Mouse (Mus musculus) hindbrain, embryonic 13.5 days (tissue): ENCODE data around the gene Fyttd1. TPM values are rescaled to one million over a fixed set of nuclear protein-coding genes. Genes with fewer than 3 reads are reported as not detected.

Experiments used
- ATAC-seq: fragments of 200-750 bp; cut with Nextera tagmentation; 2 replicates; pipeline ENCODE4 v1.8.0; 2017; ENCODE audit warnings: moderate TSS enrichment; ENCODE audit not compliant: low FRiP score
- H3K27ac ChIP-seq: fragments of 300-500 bp; sonication (generic); 2 replicates; pipeline ENCODE4 v1.5.1; 2015; ENCODE audit warnings: inconsistent platforms, mild to moderate bottlenecking, moderate library complexity
- H3K27me3 ChIP-seq: fragments of 300-500 bp; sonication (generic); 2 replicates; pipeline ENCODE4 v1.6.1; 2015; ENCODE audit warnings: mild to moderate bottlenecking, inconsistent platforms
- H3K36me3 ChIP-seq: fragments of 300-500 bp; sonication (generic); 2 replicates; pipeline ENCODE4 v1.6.1; 2015; ENCODE audit warnings: mild to moderate bottlenecking, inconsistent platforms
- H3K4me1 ChIP-seq: fragments of 300-500 bp; sonication (generic); replicated peaks from 2 replicates; pipeline ENCODE4 v1.6.1; 2015; ENCODE audit warnings: inconsistent platforms
- H3K4me2 ChIP-seq: fragments of 300-500 bp; sonication (generic); 2 replicates; pipeline ENCODE4 v1.6.1; 2015; ENCODE audit warnings: inconsistent platforms, mild to moderate bottlenecking, moderate library complexity
- H3K4me3 ChIP-seq: fragments of 300-500 bp; sonication (generic); 2 replicates; pipeline ENCODE4 v1.5.1; 2015; ENCODE audit warnings: mild to moderate bottlenecking, inconsistent platforms
- H3K9ac ChIP-seq: fragments of 300-500 bp; sonication (generic); 2 replicates; pipeline ENCODE4 v1.6.1; 2015; ENCODE audit warnings: mild to moderate bottlenecking, inconsistent platforms
- H3K9me3 ChIP-seq: fragments of 300-500 bp; sonication (generic); 2 replicates; pipeline ENCODE4 v1.6.1; 2016; ENCODE audit warnings: inconsistent platforms
- WGBS: fragments of 180-500 bp; shearing (Covaris S2); methylation state at CpG from one replicate; pipeline ENCODE4 v1.1.7; 2015; 5-methylcytosine and 5-hydroxymethylcytosine counted together
- polyA plus RNA-seq: library from polyadenylated mRNA; unstranded; fragments of >200 nt; fragmentation: Nextera tagmentation; extraction: Ambion mirVana; gene quantifications from 2 replicates; pipeline ENCODE4 v1.2.1, GENCODE M21; 2015

Fyttd1 gene
- 110 and 119 TPM in 2 replicates for polyA plus RNA-seq

DNA sequence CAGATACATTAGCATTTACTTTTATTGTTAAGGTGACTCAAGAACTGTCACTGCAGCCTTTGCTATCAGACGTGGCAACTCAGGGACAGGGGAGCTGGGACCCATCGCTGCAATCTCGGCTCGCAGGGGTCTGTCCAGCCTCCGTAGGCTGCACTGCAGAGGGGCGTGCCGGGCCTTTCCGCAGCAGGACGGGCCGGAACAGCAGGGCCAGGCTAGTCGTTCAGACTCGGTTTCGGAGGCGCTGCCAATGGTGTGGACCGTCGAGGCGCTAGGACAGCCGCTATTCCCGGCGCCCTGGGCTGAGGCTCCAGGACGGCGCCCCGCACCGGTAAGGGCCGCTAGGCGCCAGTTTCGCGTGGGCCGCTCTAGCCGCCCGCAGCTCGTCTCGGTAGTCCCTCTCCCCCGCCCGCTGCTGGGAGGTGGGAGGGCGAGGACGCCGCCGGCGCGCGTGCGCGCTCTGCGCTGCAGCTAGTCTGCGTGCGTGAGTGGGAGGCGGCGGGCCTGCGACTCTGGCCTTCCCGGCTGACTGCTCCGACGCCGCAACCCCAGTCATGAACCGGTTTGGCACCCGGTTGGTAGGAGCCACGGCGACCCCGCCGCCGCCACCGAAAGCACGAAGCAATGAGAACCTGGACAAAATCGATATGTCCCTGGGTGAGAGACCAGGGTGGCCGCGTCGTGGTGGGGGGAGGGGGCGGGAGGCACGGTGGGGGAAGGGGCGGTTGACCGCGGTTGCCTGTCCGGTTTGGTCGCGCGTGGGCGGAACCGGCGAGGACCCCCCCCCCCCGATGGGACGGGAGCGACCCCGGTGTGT is at the start of gene Fyttd1, which contains the start of gene Rubcn:
Fyttd1 (plus strand) TSS at position 158 of the 814 bp plus-strand sequence.
Rubcn (minus strand) TSS at position 424 of the 814 bp plus-strand sequence.
- Histone ChIP-seq H3K27me3 (no peaks in the 10 kb centered on the region), H3K9me3 (no peaks in the 10 kb centered on the region), H3K4me2 (peak within 1 kb of the TSS; percentile 76), H3K4me3 (peak within 1 kb of the TSS; percentile 92), H3K9ac (peak within 1 kb of the TSS; percentile 96), H3K4me1 (peaks cover 34% of the 10 kb centered on the region), H3K36me3 (no peaks in the 10 kb centered on the region), H3K27ac (peak within 1 kb of the TSS; percentile 94)
- peak; percentile 96 for ATAC-seq
- WGBS: under 1% methylated on average over 77 of the region's 83 CpGs

DNA sequence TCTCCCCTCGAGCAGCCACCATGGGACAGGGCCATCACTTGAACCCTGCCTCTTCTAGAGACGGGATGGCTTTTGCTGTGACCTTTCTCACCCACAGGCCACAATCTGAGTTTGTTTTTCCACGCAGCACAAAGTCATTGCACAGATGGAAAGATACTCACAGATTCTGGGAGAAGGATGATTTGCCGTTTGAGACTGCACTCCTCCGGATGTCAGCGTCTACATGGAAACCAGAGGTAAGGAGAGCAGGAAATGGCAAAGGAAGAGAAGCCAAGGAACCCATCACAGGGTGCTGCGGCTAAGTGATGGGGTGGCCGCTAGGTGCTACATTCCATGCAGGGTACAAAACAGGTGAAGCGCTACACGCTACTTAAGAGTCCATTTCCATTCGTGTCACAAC is 48.2 kb upstream of the Fyttd1 start:
- H3K4me1 ChIP-seq: no peaks in the 10 kb centered on the region
- H3K4me2 ChIP-seq: no peak overlapping the region
- H3K27me3 ChIP-seq: no peaks in the 10 kb centered on the region
- WGBS: 94% methylated on average over 11 of the region's 11 CpGs
- H3K9ac ChIP-seq: no peak overlapping the region
- no peak overlapping the region for H3K27ac ChIP-seq
- H3K36me3 ChIP-seq: peaks cover 73% of the 10 kb centered on the region
- no peak overlapping the region for H3K4me3 ChIP-seq
- no peaks in the 10 kb centered on the region for H3K9me3 ChIP-seq
- no peak for ATAC-seq

DNA sequence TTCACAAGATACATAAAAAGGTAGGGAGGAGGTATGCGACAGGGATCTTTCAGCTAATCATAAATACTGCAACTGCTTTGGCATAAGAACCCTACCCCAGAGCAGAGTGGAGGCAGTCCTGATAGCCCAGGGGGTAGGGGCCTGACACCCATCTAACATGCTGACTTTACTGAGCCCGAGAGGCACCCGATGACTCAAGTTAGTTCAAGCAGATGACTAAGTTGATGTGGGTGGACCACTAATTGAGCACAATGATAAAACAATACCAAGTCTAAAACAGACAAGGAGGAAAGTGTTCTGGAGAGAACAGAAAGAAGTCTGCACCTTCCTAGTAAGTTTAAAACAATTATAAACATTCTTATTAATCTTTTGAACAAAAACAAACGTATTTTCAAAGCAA is 45.8 kb upstream of the Fyttd1 start:
- 89% methylated on average over 4 of the region's 4 CpGs for WGBS
- H3K9ac ChIP-seq: no peak overlapping the region
- no peaks in the 10 kb centered on the region for H3K27me3 ChIP-seq
- no peak overlapping the region for H3K4me3 ChIP-seq
- H3K36me3 ChIP-seq: peaks cover 67% of the 10 kb centered on the region
- no peaks in the 10 kb centered on the region for H3K9me3 ChIP-seq
- H3K4me2 ChIP-seq: no peak overlapping the region
- no peak for ATAC-seq
- no peak overlapping the region for H3K27ac ChIP-seq
- H3K4me1 ChIP-seq: no peaks in the 10 kb centered on the region

DNA sequence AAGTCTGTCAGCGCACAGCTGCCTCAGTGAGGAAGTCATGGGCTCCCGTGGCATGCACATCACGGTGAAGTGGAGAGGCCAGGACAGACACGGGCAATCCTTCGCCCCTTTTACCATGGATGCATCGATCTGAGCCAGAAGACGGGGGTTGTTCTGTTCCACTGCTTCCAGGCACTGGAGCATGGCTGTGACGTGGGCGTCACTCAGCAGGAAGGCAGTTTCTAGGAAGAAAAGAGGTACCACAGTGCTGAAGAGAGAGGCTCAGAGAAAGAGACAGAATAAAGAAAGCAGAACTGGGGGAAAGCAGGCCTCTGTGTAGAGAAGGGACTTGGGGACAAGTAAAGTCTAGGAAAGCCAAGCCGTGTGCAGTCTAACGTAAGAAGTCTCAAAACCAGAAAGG is 30.2 kb upstream of the Fyttd1 start:
- Histone ChIP-seq H3K4me2 (no peak overlapping the region), H3K27ac (no peak overlapping the region), H3K9me3 (no peaks in the 10 kb centered on the region), H3K4me3 (no peak overlapping the region), H3K9ac (no peak overlapping the region), H3K4me1 (no peaks in the 10 kb centered on the region), H3K27me3 (no peaks in the 10 kb centered on the region), H3K36me3 (peaks cover 77% of the 10 kb centered on the region)
- no peak for ATAC-seq
- 91% methylated on average over 11 of the region's 11 CpGs for WGBS

DNA sequence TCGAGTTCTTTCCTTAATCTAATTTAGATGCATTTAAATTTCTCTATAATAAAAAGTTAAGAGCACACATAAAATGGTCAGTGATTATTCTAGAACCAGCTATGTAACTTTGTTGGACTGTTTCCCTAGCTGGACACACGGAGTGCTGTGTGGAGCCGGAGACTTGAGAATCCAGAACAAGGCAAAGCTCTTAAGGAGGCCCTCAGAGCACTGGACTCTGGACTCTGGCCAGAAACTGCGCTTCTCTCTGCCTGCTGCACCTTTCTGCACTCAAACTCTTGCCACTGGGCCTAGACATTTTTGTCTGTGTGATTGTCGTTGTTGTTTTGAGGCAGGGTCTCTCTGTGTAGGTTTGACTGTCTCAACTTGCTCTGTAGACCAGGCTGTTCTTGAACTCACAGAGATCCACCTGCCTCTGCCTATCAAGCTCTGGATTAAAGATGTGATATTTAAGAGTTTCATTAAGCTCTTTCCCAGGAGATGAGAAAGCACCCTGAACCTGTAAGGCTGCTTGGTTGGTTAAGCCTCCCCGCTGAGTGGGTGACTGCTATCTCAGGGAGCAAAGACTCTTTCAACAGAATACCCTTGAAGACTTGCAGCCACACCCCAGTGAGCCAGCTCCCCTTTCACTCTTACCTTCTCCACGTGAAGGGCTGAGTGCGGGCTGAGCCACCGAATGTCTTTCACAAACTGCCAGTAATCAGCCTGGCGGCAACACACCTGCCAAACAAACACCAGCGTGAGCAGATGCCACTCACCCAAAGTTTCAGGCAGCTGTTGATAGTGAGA is 28.1 kb upstream of the Fyttd1 start:
- Histone ChIP-seq H3K27ac (no peak overlapping the region), H3K4me2 (no peak overlapping the region), H3K4me3 (no peak overlapping the region), H3K27me3 (no peaks in the 10 kb centered on the region), H3K9me3 (no peaks in the 10 kb centered on the region), H3K4me1 (0 out of 2 replicates have a peak, but pooled peaks cover under 1% of the 10 kb centered on the region), H3K9ac (no peak overlapping the region), H3K36me3 (peaks cover 71% of the 10 kb centered on the region)
- ATAC-seq: no peak
- WGBS: 93% methylated on average over 11 of the region's 11 CpGs

DNA sequence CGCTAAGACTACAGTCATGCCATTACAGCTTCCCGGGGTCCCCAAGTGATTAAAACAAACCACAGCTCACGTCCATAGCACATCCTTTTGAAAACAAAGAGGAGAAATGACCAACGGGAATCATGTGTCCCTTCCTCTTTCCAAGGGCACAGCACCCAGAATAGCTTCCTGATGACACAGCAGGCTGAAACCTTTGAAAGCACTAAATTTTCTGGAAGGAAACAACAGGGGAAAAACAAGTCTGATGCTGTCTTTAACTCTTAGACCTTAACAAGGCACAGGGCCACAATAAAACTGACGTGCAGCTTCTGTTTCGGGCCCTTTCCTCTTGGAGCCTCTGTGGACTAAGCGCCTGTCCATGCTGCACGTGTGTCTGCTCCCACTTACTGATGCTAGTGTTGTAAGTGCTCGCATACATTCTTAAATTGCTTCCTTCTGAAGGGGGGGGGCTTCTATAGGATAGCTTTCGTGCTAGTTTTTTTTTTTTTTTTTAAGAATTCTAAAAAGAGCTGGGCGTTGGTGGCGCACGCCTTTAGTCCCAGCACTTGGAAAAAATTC is 23.7 kb upstream of the Fyttd1 start:
- no peak overlapping the region for H3K4me3 ChIP-seq
- no peak for ATAC-seq
- no peak overlapping the region for H3K27ac ChIP-seq
- H3K4me1 ChIP-seq: 0 out of 2 replicates have a peak, but pooled peaks cover 3% of the 10 kb centered on the region
- 85% methylated on average over 13 of the region's 13 CpGs for WGBS
- no peaks in the 10 kb centered on the region for H3K9me3 ChIP-seq
- no peaks in the 10 kb centered on the region for H3K27me3 ChIP-seq
- no peak overlapping the region for H3K9ac ChIP-seq
- H3K36me3 ChIP-seq: peaks cover 47% of the 10 kb centered on the region
- no peak overlapping the region for H3K4me2 ChIP-seq

DNA sequence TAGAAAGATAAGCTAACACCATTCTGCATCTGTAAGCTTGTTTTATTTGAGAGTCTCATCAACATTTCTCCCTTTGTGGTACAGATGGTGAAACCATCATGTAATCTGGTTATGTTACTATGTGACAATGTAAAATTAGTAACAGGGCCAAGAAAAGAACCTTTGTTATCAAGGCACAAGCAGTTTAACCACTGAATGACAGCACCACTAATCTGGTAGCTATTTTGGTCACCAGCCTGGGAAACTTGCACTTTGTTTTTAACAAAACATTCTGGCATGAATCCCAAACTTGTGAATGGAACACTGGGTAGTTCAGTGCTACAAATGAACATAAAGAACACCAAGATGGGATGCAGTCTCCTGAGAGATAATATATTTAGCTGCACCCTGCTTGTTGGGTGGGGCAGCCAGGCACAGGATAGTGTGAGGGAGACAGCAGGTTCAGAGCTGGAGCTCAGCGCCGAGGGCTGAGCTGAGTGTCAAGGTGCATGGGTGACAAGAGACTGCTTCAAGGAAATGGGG is 23.2 kb upstream of the Fyttd1 start:
- H3K4me1 ChIP-seq: 0 out of 2 replicates have a peak, but pooled peaks cover 3% of the 10 kb centered on the region
- no peak overlapping the region for H3K4me2 ChIP-seq
- H3K9me3 ChIP-seq: no peaks in the 10 kb centered on the region
- no peak overlapping the region for H3K27ac ChIP-seq
- no peak overlapping the region for H3K4me3 ChIP-seq
- no peak overlapping the region for H3K9ac ChIP-seq
- WGBS: 76% methylated on average over 2 of the region's 2 CpGs
- peaks cover 42% of the 10 kb centered on the region for H3K36me3 ChIP-seq
- no peaks in the 10 kb centered on the region for H3K27me3 ChIP-seq
- no peak for ATAC-seq

DNA sequence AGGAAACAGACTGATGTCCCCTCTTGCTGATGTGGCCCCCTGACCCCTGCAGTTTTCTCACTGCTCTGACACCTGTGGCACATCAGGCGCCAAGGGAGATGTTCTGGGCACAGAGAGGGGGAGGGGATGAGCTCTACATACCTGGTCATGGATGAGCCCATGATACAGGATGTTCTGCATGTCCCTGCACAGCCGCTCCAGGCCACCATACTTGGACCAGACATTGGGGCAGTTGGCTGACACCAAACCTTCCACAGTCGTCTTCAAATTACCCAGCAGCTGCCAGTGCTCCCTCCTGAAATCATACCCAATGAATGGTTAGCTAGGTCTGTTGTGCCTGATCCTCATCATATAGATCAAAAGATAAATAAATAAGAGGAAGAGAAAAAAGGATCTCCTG is 20.5 kb upstream of the Fyttd1 start:
- no peak overlapping the region for H3K9ac ChIP-seq
- WGBS: 87% methylated on average over 3 of the region's 3 CpGs
- H3K9me3 ChIP-seq: no peaks in the 10 kb centered on the region
- H3K27me3 ChIP-seq: no peaks in the 10 kb centered on the region
- peaks cover 40% of the 10 kb centered on the region for H3K36me3 ChIP-seq
- no peak for ATAC-seq
- H3K27ac ChIP-seq: no peak overlapping the region
- no peak overlapping the region for H3K4me2 ChIP-seq
- 0 out of 2 replicates have a peak, but pooled peaks cover 3% of the 10 kb centered on the region for H3K4me1 ChIP-seq
- no peak overlapping the region for H3K4me3 ChIP-seq

DNA sequence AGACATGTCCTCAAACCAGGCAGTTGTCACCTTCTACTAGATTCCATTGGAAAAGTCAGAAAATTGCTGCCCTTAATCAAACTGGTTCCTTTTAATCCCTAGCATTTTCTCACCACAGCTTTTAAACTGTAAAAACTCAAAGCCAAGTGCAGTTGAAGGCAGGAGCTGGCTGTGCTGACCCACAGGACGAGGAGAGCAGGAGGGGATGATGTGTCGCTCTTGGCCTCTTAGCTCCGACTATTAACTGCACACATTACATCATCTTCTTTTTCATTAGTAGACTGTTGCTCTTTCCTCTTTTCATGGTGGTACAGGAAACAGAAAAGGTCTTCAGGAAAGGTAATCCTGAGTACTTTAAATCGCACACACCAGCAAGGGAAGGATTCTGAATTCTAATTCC is 18.9 kb upstream of the Fyttd1 start:
- Histone ChIP-seq H3K36me3 (peaks cover 36% of the 10 kb centered on the region), H3K9ac (no peak overlapping the region), H3K27me3 (no peaks in the 10 kb centered on the region), H3K4me3 (no peak overlapping the region), H3K9me3 (no peaks in the 10 kb centered on the region), H3K4me2 (no peak overlapping the region), H3K4me1 (0 out of 2 replicates have a peak, but pooled peaks cover 3% of the 10 kb centered on the region), H3K27ac (no peak overlapping the region)
- no peak for ATAC-seq
- 89% methylated on average over 4 of the region's 4 CpGs for WGBS

DNA sequence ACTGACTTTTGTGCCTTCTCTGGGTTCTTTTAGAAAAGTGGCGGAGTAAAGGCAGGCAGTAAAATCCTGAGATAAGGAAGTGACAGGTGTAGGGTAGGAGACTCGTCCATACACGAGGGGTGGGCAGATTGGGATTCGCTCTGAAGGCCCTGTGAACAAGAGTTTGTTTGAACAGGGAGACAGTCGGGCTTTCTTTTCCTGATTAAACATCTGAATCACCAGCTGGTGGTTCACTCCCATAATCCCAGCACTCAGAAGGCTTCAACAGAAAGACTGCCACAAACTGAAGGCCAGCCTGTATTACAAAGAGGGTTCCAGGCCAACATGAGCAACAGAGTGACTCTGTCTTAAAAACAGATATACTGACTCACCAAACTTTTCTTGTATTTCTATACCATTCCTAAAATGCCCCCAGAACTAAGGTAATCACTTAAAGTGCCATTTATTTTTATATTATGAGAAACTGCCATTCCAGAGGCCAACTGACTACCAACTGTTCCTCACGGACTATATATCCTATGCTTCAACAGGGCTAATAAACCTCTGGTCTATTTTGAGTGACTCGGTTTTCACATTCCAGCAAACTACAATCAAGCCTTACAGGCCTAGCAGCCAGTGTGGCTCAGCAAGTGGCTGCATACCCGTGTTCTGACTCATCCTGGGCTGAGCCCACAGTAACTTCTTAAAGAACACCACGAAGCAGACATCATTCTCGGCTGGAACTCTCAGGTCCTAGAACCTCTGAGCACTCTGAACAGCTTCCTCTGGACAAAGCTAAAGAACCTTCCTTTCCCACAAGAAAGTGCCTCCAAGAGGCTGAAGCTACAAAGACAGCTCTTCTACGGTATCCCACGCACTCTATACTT is 18.3 kb upstream of the Fyttd1 start:
- H3K4me1 ChIP-seq: 0 out of 2 replicates have a peak, but pooled peaks cover 5% of the 10 kb centered on the region
- no peak for ATAC-seq
- WGBS: 84% methylated on average over 12 of the region's 12 CpGs
- no peaks in the 10 kb centered on the region for H3K9me3 ChIP-seq
- no peak overlapping the region for H3K4me3 ChIP-seq
- H3K27me3 ChIP-seq: no peaks in the 10 kb centered on the region
- no peak overlapping the region for H3K27ac ChIP-seq
- no peak overlapping the region for H3K9ac ChIP-seq
- H3K36me3 ChIP-seq: peaks cover 34% of the 10 kb centered on the region
- no peak overlapping the region for H3K4me2 ChIP-seq

DNA sequence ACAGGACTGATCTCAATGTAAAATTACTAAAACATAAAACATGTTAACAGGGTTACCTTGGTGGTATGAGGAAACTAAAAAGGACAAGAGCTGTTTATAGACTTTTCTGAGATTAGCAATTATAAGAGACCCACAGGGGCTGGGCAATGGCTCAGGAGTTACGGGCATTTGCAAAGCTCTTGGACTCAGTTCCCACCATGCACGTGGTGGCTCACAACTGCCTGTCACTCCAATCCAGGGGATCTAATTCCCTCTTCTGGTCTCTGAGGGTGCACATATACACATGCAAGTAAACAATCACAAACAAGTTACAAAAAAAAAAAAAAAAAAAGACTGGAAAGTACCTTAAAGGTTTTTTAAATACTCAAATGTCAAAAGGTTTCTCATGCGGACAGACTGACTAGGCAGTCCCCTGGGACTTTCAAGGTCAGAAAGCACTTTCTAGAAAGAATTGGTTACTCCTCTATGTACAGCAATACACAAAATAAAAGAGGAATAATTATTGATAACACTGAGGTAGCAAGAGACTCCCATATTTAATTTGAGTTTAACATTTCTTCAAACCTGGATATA is 15.4 kb upstream of the Fyttd1 start:
- no peak for ATAC-seq
- H3K9ac ChIP-seq: no peak overlapping the region
- no peaks in the 10 kb centered on the region for H3K9me3 ChIP-seq
- H3K27ac ChIP-seq: no peak overlapping the region
- H3K27me3 ChIP-seq: no peaks in the 10 kb centered on the region
- 92% methylated on average over 3 of the region's 3 CpGs for WGBS
- H3K4me1 ChIP-seq: peaks cover 10% of the 10 kb centered on the region
- H3K4me2 ChIP-seq: no peak overlapping the region
- peaks cover 14% of the 10 kb centered on the region for H3K36me3 ChIP-seq
- H3K4me3 ChIP-seq: no peak overlapping the region
